Mouse (Mus musculus) liver, embryonic 14.5 days (tissue): ENCODE data around the gene Rer1. TPM values are rescaled to one million over a fixed set of nuclear protein-coding genes. Genes with fewer than 3 reads are reported as not detected.
A peak's percentile ranks its signal among the peaks of the same experiment; 100 is the strongest.

Experiments
- ATAC-seq: fragments of 200-750 bp; cut with Nextera tagmentation; 2 replicates; pipeline ENCODE4 v1.8.0; 2017; ENCODE audit warnings: moderate number of reproducible peaks, mild to moderate bottlenecking, moderate library complexity; ENCODE audit not compliant: insufficient read depth
- DNase-seq, 3 experiments: peaks; one replicate each; pipeline ENCODE4 v3.0.0-alpha.2; 2012 to 2013; ENCODE audit warnings: low read depth in 3 of 3, low spot score in 3 of 3
- H3K27ac ChIP-seq: fragments of 300-500 bp; sonication (generic); 2 replicates; pipeline ENCODE4 v1.5.1; 2014; ENCODE audit warnings: moderate library complexity, mild to moderate bottlenecking, control low read depth, inconsistent platforms
- H3K27me3 ChIP-seq: fragments of 300-500 bp; sonication (generic); 2 replicates; pipeline ENCODE4 v1.6.1; 2014; ENCODE audit warnings: mild to moderate bottlenecking, low read length, moderate library complexity; ENCODE audit not compliant: control insufficient read depth, insufficient read depth
- H3K36me3 ChIP-seq: fragments of 300-500 bp; sonication (generic); replicated peaks from 2 replicates; pipeline ENCODE4 v1.6.1; 2014; ENCODE audit warnings: low read depth; ENCODE audit not compliant: control insufficient read depth, insufficient read depth
- H3K4me1 ChIP-seq, 2 experiments: fragments of 200-500 bp in 1 of 2; fragments of 300-500 bp in 1 of 2; sonication (generic) in 1 of 2; replicated peaks; 2 replicates each; pipeline ENCODE4 v1.6.1; 2012 to 2014; ENCODE audit warnings: antibody characterized with exemption in 1 of 2, inconsistent platforms in 1 of 2, low read length in 1 of 2; ENCODE audit not compliant: control insufficient read depth in 2 of 2, insufficient read depth in 2 of 2
- H3K4me2 ChIP-seq: fragments of 300-500 bp; sonication (generic); 2 replicates; pipeline ENCODE4 v1.6.1; 2014; ENCODE audit warnings: low read depth, mild to moderate bottlenecking, control low read depth, moderate library complexity
- H3K4me3 ChIP-seq, 2 experiments: fragments of 200-500 bp in 1 of 2; fragments of 300-500 bp in 1 of 2; sonication (generic) in 1 of 2; 2 replicates each; pipeline ENCODE4 v1.5.1; 2012 to 2014; ENCODE audit warnings: low read depth in 2 of 2, low read length in 2 of 2, mild to moderate bottlenecking in 2 of 2, control low read depth in 1 of 2, inconsistent platforms in 1 of 2, moderate library complexity in 1 of 2; ENCODE audit not compliant: insufficient read depth in 1 of 2
- H3K9ac ChIP-seq: fragments of 300-500 bp; sonication (generic); replicated peaks from 2 replicates; pipeline ENCODE4 v1.6.1; 2014; ENCODE audit warnings: mild to moderate bottlenecking, control low read depth, moderate library complexity
- H3K9me3 ChIP-seq: fragments of 300-500 bp; sonication (generic); 2 replicates; pipeline ENCODE4 v1.6.1; 2016; ENCODE audit warnings: low read length, mixed read lengths; ENCODE audit not compliant: control insufficient read depth
- CTCF ChIP-seq: IDR thresholded peaks from 2 replicates; pipeline ENCODE4 v1.5.1; 2016; ENCODE audit warnings: antibody characterized with exemption, low read depth, control low read depth
- EP300 ChIP-seq: IDR thresholded peaks from 2 replicates; pipeline ENCODE4 v1.6.1; 2016; ENCODE audit warnings: antibody characterized with exemption, low read depth
- WGBS: fragments of 180-500 bp; shearing (Covaris S2); extraction: QIAGEN DNeasy Blood & Tissue Kit; methylation state at CpG from one replicate; pipeline ENCODE4 v1.1.7; 2014; ENCODE audit not compliant: insufficient replicate concordance; 5-methylcytosine and 5-hydroxymethylcytosine counted together
- polyA plus RNA-seq, 2 experiments: library from polyadenylated mRNA; depleted of rRNA in 1 of 2; stranded (reverse) in 1 of 2; unstranded in 1 of 2; fragments of >200 nt; fragmentation: Nextera tagmentation in 1 of 2; extraction: Ambion mirVana in 1 of 2; gene quantifications; 2 replicates each; pipeline versions ENCODE4 v1.2.1 to v1.2.3; 2012 to 2014

The Rer1 gene
- polyA plus RNA-seq, 2 experiments = 50.8 to 97.7 TPM

DNA sequence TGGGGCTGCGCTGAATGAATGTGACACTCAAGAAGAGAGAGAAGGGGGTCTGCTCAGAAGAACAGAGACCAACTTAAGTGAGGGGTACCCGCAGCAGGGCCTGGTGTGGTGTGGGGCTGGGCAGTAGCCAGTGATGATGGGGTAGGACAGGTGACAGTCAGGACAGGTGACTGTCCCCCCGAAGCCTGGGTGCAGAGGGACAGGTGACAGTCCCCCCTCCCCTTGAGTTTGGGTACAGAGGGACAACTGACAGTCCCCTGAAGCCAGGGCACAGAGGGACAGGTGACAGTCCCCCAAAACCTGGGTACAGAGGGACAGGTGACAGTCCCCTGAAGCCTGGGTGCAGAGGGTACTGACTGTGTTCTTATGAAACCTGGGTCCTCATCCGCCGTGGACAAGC lies 40.0 kb upstream of the Rer1 start:
- ATAC-seq (no peak), DNase-seq (no peak)
- TF ChIP-seq EP300 = no peak
- TF ChIP-seq CTCF = no peak
- WGBS = 62% methylated on average over 5 of the region's 5 CpGs
- Histone ChIP-seq H3K9me3 (no peaks in the 10 kb centered on the region), H3K27ac (no peak overlapping the region), H3K4me1 (peaks cover 13 to 15% of the 10 kb centered on the region in 2 experiments), H3K4me3 (no peak overlapping the region), H3K27me3 (no peaks in the 10 kb centered on the region), H3K4me2 (no peak overlapping the region), H3K9ac (no peak overlapping the region), H3K36me3 (no peaks in the 10 kb centered on the region)

DNA sequence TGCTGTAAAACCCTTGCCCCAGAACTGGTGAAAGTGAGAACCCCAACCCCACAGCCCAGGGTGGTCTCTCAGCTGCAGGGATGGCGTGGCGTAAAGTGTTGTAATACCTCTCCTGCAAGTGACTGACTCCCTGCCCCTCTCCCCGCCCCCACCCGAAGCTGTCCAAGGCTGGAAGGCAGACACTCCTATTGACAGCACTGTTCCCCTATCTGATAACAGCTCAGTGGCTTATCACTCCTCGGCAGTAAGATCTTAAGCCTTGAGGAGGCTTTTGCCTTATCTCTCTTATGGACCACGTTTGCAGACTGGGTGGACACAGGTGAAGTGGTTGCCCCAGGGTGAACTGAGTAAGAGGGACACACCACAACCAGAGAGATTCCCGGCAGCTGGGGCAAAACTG lies 39.1 kb upstream of the Rer1 start:
- Histone ChIP-seq H3K4me2 (no peak overlapping the region), H3K27me3 (no peaks in the 10 kb centered on the region), H3K27ac (no peak overlapping the region), H3K36me3 (no peaks in the 10 kb centered on the region), H3K4me1 (peaks cover 18 to 22% of the 10 kb centered on the region in 2 experiments), H3K9ac (no peak overlapping the region), H3K4me3 (no peak overlapping the region), H3K9me3 (no peaks in the 10 kb centered on the region)
- ATAC-seq = peak; percentile 36; the same call in 1 of the 2 replicates
- no peak for TF ChIP-seq EP300
- TF ChIP-seq CTCF = no peak
- DNase-seq = peak in 1 of 3 experiments; percentile 18
- WGBS = 13% methylated on average over 7 of the region's 7 CpGs

DNA sequence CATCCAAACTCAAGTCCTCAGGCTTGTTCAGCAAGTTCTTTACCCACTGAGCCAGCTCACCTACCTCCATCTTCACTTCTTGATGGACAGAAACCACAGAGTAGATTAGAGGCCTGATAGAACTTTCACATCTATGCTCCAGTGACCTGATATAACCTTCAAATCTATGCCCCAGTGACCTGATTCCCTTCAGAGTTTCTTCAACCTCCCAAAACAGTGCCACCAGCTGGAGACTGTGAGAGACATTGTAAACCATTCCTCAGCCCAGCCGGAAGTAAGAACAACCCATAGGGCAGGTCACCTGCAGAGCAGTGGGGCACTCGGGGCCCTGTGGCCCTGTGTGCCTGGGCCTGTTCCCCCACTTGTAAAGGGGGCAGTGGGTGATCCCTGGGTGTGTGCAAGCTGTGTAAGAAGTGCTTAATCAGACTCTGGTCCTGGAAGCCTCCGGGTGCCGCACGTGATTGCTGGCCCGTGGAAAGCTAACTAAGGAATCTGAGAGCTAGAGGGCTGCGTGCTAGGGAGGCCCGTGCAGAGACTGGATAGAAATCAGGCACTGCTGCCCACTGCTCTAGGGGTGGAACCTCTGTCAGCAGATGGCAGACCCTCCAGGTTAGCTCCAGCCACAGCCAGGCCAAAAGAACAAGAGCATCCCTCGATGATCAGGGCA lies 37.8 kb upstream of the Rer1 start:
- Histone ChIP-seq H3K4me2 (no peak overlapping the region), H3K9ac (no peak overlapping the region), H3K9me3 (no peaks in the 10 kb centered on the region), H3K36me3 (no peaks in the 10 kb centered on the region), H3K27ac (no peak overlapping the region), H3K27me3 (no peaks in the 10 kb centered on the region), H3K4me1 (peaks cover 20 to 25% of the 10 kb centered on the region in 2 experiments), H3K4me3 (no peak overlapping the region)
- TF ChIP-seq CTCF (no peak), EP300 (no peak)
- no peak for ATAC-seq
- 78% methylated on average over 9 of the region's 9 CpGs for WGBS
- no peak for DNase-seq

DNA sequence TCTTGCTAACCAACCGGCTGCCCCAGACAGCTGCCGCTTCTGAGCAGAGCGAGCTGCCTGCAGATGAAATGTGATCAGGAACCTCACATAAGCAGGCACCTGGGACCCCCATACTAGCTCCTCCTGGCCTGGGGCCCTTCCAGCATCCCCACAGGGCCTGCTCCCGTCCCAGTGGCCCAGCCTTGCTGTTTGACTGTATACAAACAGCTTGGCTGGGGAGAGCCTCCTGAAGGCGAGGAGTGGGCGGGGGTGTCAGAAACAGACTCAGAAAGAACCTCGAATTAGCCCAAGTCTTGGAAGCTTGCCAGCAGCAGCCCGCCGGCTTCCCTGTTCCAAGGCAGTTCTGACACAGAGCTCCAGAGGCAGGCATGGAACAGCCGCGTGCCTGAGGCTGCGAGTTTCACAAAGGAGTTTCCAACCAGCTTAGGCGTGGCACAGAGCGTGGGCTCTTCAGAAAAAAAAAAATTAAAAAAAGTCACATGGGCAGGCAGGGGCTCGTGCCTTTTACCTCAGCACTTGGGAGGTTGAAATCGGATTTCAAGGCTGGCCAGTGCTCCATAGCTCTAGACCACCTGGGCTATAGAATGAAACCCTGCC lies 36.4 kb upstream of the Rer1 start:
- Histone ChIP-seq H3K27me3 (no peaks in the 10 kb centered on the region), H3K4me3 (no peak overlapping the region), H3K4me2 (no peak overlapping the region), H3K9ac (no peak overlapping the region), H3K27ac (no peak overlapping the region), H3K9me3 (no peaks in the 10 kb centered on the region), H3K4me1 (peaks cover 21 to 33% of the 10 kb centered on the region in 2 experiments), H3K36me3 (no peaks in the 10 kb centered on the region)
- no peak for ATAC-seq
- DNase-seq = no peak
- TF ChIP-seq CTCF = no peak
- no peak for TF ChIP-seq EP300
- WGBS = 58% methylated on average over 16 of the region's 16 CpGs

DNA sequence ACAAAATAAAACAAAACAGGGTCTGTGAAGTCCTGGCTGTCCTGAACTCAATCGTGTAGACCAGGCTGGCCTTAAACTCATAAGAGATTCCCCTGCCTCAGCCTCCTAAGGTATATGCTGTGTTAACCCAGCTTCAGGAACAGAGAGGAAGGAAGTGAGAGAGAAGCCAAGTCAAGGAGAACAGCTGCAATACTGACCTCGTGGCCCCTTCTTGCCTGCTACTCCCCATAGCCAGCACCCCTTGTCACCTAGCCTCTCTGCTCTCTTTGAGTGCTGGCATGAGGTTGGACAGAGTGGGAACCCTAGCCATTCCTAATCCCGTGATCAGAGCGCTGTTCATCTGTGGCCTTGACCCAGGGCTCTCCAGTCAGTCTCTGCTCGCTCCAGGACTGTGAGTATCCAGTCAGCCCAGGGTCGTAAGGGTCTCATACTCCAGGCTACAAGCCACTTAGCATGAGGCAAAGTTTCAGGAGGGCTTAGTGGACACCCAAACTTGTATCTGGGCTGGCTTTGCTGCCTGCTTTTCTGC lies 35.8 kb upstream of the Rer1 start:
- no peak overlapping the region for H3K9ac ChIP-seq
- no peaks in the 10 kb centered on the region for H3K9me3 ChIP-seq
- WGBS = 63% methylated on average over 6 of the region's 6 CpGs
- no peak overlapping the region for H3K4me3 ChIP-seq
- TF ChIP-seq EP300 (no peak), CTCF (no peak)
- ATAC-seq = no peak
- H3K27me3 ChIP-seq = no peaks in the 10 kb centered on the region
- peaks cover 26 to 39% of the 10 kb centered on the region in 2 experiments for H3K4me1 ChIP-seq
- no peak overlapping the region for H3K4me2 ChIP-seq
- no peak overlapping the region for H3K27ac ChIP-seq
- no peaks in the 10 kb centered on the region for H3K36me3 ChIP-seq
- DNase-seq = no peak
